8 mouse cellular contexts compared by ENCODE assay signal in genomic region chr6:125218963-125219362, GRCm38 (mm10). TPM values are rescaled to one million over a fixed set of nuclear protein-coding genes. Genes with fewer than 3 reads are reported as not detected.
A peak's percentile ranks its signal among the peaks of the same experiment; 100 is the strongest.
DNase-seq lines count a peak whose midpoint lies in the region; ATAC-seq lines count a peak whose summit lies in the region.

No protein-coding gene starts in this region.

- 84% methylated on average over 4 of the region's 4 CpGs for WGBS in forebrain, embryonic 11.5 days
- WGBS in forebrain, embryonic 12.5 days, result 84% methylated on average over 4 of the region's 4 CpGs

- H3K9me3 ChIP-seq in forebrain, embryonic 11.5 days (ENCODE audit: control insufficient read depth, low read length), result no peaks in the 10 kb centered on the region
- H3K9me3 ChIP-seq in forebrain, embryonic 12.5 days, result no peaks in the 10 kb centered on the region

- H3K36me3 ChIP-seq in forebrain, embryonic 11.5 days (ENCODE audit: control insufficient read depth, insufficient read depth, low read length), result no peaks in the 10 kb centered on the region
- peaks cover 5% of the 10 kb centered on the region; the same call in 1 of the 2 replicates for H3K36me3 ChIP-seq in forebrain, embryonic 12.5 days (replicated peaks)

- H3K4me3 ChIP-seq in forebrain, embryonic 11.5 days (ENCODE audit: low read depth, low read length), result no peak overlapping the region
- no peak overlapping the region for H3K4me3 ChIP-seq in forebrain, embryonic 12.5 days (replicated peaks)

- no peak overlapping the region for H3K4me2 ChIP-seq in forebrain, embryonic 11.5 days (ENCODE audit: low read depth, low read length, severe bottlenecking)
- H3K4me2 ChIP-seq in forebrain, embryonic 12.5 days, result no peak overlapping the region

- H3K27ac ChIP-seq in forebrain, embryonic 11.5 days (ENCODE audit: low read depth, low read length), result no peak overlapping the region
- no peak overlapping the region for H3K27ac ChIP-seq in forebrain, embryonic 12.5 days

- DNase-seq in forebrain, embryonic 11.5 days (ENCODE audit: low spot score), result peak; percentile 50
- peak; percentile 55 for DNase-seq in urinary bladder, postnatal 14 days (ENCODE audit: low spot score)
- no peak for DNase-seq in urinary bladder, adult 18-20 months (ENCODE audit: low spot score in 2 of 2)
- DNase-seq in embryo, embryonic 10 days (ENCODE audit: low spot score), result peak; percentile 70
- peak; percentile 70 for DNase-seq in kidney, postnatal 14 days
- DNase-seq in lung, postnatal 36 days, result peak; percentile 89
- peak; percentile 73 to 81 for DNase-seq in spleen, postnatal 36 days (ENCODE audit: low spot score in 2 of 2)

- H3K9ac ChIP-seq in forebrain, embryonic 11.5 days (ENCODE audit: low read length), result no peak overlapping the region
- H3K9ac ChIP-seq in forebrain, embryonic 12.5 days, result no peak overlapping the region

- no peak for ATAC-seq in forebrain, embryonic 11.5 days (replicated peaks; ENCODE audit: low FRiP score)
- no peak for ATAC-seq in forebrain, embryonic 12.5 days (ENCODE audit: low FRiP score)

- H3K4me1 ChIP-seq in forebrain, embryonic 11.5 days (replicated peaks; ENCODE audit: control insufficient read depth, insufficient read depth, low read length), result no peaks in the 10 kb centered on the region; the same call in 1 of the 2 replicates
- peaks cover 10% of the 10 kb centered on the region for H3K4me1 ChIP-seq in forebrain, embryonic 12.5 days

- no peaks in the 10 kb centered on the region for H3K27me3 ChIP-seq in forebrain, embryonic 11.5 days (ENCODE audit: control insufficient read depth, insufficient read depth, low read length)
- H3K27me3 ChIP-seq in forebrain, embryonic 12.5 days, result peaks cover 1% of the 10 kb centered on the region

RNA-seq across cellular contexts. Expression of gene Vamp1, which starts 3.6 kb away (rescaled TPM):
- polyA plus RNA-seq in forebrain, embryonic 11.5 days (2014; fragmentation: Nextera tagmentation; extraction: Ambion mirVana), result 1.9 and 2.1 TPM in 2 replicates
- 5.5 and 6.0 TPM in 2 replicates for polyA plus RNA-seq in forebrain, embryonic 12.5 days (2016; fragmentation: Nextera tagmentation; extraction: Ambion mirVana)

RNA-seq across cellular contexts. Expression of gene Tapbpl, which starts 12.7 kb away (rescaled TPM):
- polyA plus RNA-seq in forebrain, embryonic 11.5 days (2014; fragmentation: Nextera tagmentation; extraction: Ambion mirVana), result 1.1 and 1.8 TPM in 2 replicates
- 1.5 and 2.1 TPM in 2 replicates for polyA plus RNA-seq in forebrain, embryonic 12.5 days (2016; fragmentation: Nextera tagmentation; extraction: Ambion mirVana)

RNA-seq across cellular contexts. Expression of gene Cd27, which starts 17.8 kb away (rescaled TPM):
- polyA plus RNA-seq in forebrain, embryonic 11.5 days (2014; fragmentation: Nextera tagmentation; extraction: Ambion mirVana), result 1.3 and 2.3 TPM in 2 replicates
- polyA plus RNA-seq in forebrain, embryonic 12.5 days (2016; fragmentation: Nextera tagmentation; extraction: Ambion mirVana), result 1.6 and 1.8 TPM in 2 replicates

RNA-seq across cellular contexts. Expression of gene Mrpl51, which starts 27.4 kb away (rescaled TPM):
- 195 and 197 TPM in 2 replicates for polyA plus RNA-seq in forebrain, embryonic 11.5 days (2014; fragmentation: Nextera tagmentation; extraction: Ambion mirVana)
- polyA plus RNA-seq in forebrain, embryonic 12.5 days (2016; fragmentation: Nextera tagmentation; extraction: Ambion mirVana), result 192 and 193 TPM in 2 replicates

RNA-seq across cellular contexts. Expression of gene Ncapd2, which starts 27.5 kb away (rescaled TPM):
- 225 and 271 TPM in 2 replicates for polyA plus RNA-seq in forebrain, embryonic 11.5 days (2014; fragmentation: Nextera tagmentation; extraction: Ambion mirVana)
- polyA plus RNA-seq in forebrain, embryonic 12.5 days (2016; fragmentation: Nextera tagmentation; extraction: Ambion mirVana), result 221 and 246 TPM in 2 replicates

Comparison
In these comparisons a context has a peak if more than half of its experiments do, and no peak if none do; other contexts are left out.
1. DNase-seq: peak in forebrain, embryonic 11.5 days (single experiment), urinary bladder, postnatal 14 days (single experiment), embryo, embryonic 10 days (single experiment), kidney, postnatal 14 days (single experiment), lung, postnatal 36 days (single experiment) and spleen, postnatal 36 days (2 of 2); none in urinary bladder, adult 18-20 months (0 of 2).